Mouse (Mus musculus): Measurements from ENCODE around the gene Serpina9. TPM values are rescaled to one million over a fixed set of nuclear protein-coding genes. Genes with fewer than 3 reads are reported as not detected.

The Serpina9 gene
- not detected in 2 replicates for polyA plus RNA-seq (2014; fragmentation: Nextera tagmentation; extraction: Ambion mirVana)

GRCm38 (mm10) chr12:104013620-104014019 lies at the start of gene Serpina9:
Gene Serpina9 (minus strand): TSS chr12:104013755.
- no peaks in the 10 kb centered on the region for H3K36me3 ChIP-seq (ENCODE audit: control insufficient read depth, insufficient read depth, low read length)
- 91% methylated on average over 6 of the region's 6 CpGs for WGBS
- H3K9me3 ChIP-seq (ENCODE audit: control insufficient read depth, low read length): no peaks in the 10 kb centered on the region

GRCm38 (mm10) chr12:104061862-104062261 lies 48.3 kb upstream of the Serpina9 start:
- Histone ChIP-seq H3K9me3 (ENCODE audit: control insufficient read depth, low read length) (no peaks in the 10 kb centered on the region), H3K27me3 (ENCODE audit: control insufficient read depth, insufficient read depth, low read length) (no peaks in the 10 kb centered on the region), H3K4me2 (no peak overlapping the region), H3K4me3 (ENCODE audit: low read depth, low read length) (no peak overlapping the region), H3K4me1 (ENCODE audit: control insufficient read depth, insufficient read depth, low read length) (no peaks in the 10 kb centered on the region), H3K27ac (ENCODE audit: low read depth, low read length) (no peak overlapping the region), H3K9ac (ENCODE audit: low read length) (no peak overlapping the region), H3K36me3 (ENCODE audit: control insufficient read depth, insufficient read depth, low read length) (no peaks in the 10 kb centered on the region)
- DNase-seq (ENCODE audit: low spot score, missing footprints) (no peak), ATAC-seq (ENCODE audit: low FRiP score) (no peak)
- 56% methylated on average over 2 of the region's 2 CpGs for WGBS

More at GRCm38 (mm10) chr12:104013620-104014019, at the start of gene Serpina9:
- ATAC-seq (ENCODE audit: low FRiP score): no peak
- H3K27me3 ChIP-seq (ENCODE audit: control insufficient read depth, insufficient read depth, low read length): no peaks in the 10 kb centered on the region
- no peak within 1 kb of the TSS for H3K9ac ChIP-seq (ENCODE audit: low read length)
- no peak within 1 kb of the TSS for H3K27ac ChIP-seq (ENCODE audit: low read depth, low read length)
- H3K4me3 ChIP-seq (ENCODE audit: low read depth, low read length): no peak within 1 kb of the TSS
- DNase-seq (ENCODE audit: low spot score, missing footprints): no peak
- no peaks in the 10 kb centered on the region for H3K4me1 ChIP-seq (ENCODE audit: control insufficient read depth, insufficient read depth, low read length)
- no peak within 1 kb of the TSS for H3K4me2 ChIP-seq

- Histone ChIP-seq H3K27me3 (ENCODE audit: control insufficient read depth, insufficient read depth, low read length) (no peaks in the 10 kb centered on the region), H3K4me3 (ENCODE audit: low read depth, low read length) (no peak overlapping the region), H3K27ac (ENCODE audit: low read depth, low read length) (no peak overlapping the region), H3K4me2 (no peak overlapping the region), H3K4me1 (ENCODE audit: control insufficient read depth, insufficient read depth, low read length) (no peaks in the 10 kb centered on the region), H3K36me3 (ENCODE audit: control insufficient read depth, insufficient read depth, low read length) (no peaks in the 10 kb centered on the region), H3K9ac (ENCODE audit: low read length) (no peak overlapping the region), H3K9me3 (ENCODE audit: control insufficient read depth, low read length) (no peaks in the 10 kb centered on the region)
- 87% methylated on average over 6 of the region's 6 CpGs for WGBS
- ATAC-seq (ENCODE audit: low FRiP score) (no peak), DNase-seq (ENCODE audit: low spot score, missing footprints) (no peak)
Observed at GRCm38 (mm10) chr12:104060126-104060525, 46.6 kb upstream of the Serpina9 start.

GRCm38 (mm10) chr12:104057531-104057930 lies 44.0 kb upstream of the Serpina9 start:
- no peak for ATAC-seq (ENCODE audit: low FRiP score)
- Histone ChIP-seq H3K4me3 (ENCODE audit: low read depth, low read length) (no peak overlapping the region), H3K4me2 (no peak overlapping the region), H3K4me1 (ENCODE audit: control insufficient read depth, insufficient read depth, low read length) (no peaks in the 10 kb centered on the region), H3K36me3 (ENCODE audit: control insufficient read depth, insufficient read depth, low read length) (no peaks in the 10 kb centered on the region), H3K27ac (ENCODE audit: low read depth, low read length) (no peak overlapping the region), H3K27me3 (ENCODE audit: control insufficient read depth, insufficient read depth, low read length) (no peaks in the 10 kb centered on the region), H3K9me3 (ENCODE audit: control insufficient read depth, low read length) (no peaks in the 10 kb centered on the region), H3K9ac (ENCODE audit: low read length) (no peak overlapping the region)
- 86% methylated on average over 7 of the region's 7 CpGs for WGBS
- no peak for DNase-seq (ENCODE audit: low spot score, missing footprints)

- H3K9ac ChIP-seq (ENCODE audit: low read length): no peak overlapping the region
- no peak overlapping the region for H3K27ac ChIP-seq (ENCODE audit: low read depth, low read length)
- no peaks in the 10 kb centered on the region for H3K27me3 ChIP-seq (ENCODE audit: control insufficient read depth, insufficient read depth, low read length)
- DNase-seq (ENCODE audit: low spot score, missing footprints) (no peak), ATAC-seq (ENCODE audit: low FRiP score) (no peak)
- H3K4me2 ChIP-seq: no peak overlapping the region
- H3K36me3 ChIP-seq (ENCODE audit: control insufficient read depth, insufficient read depth, low read length): no peaks in the 10 kb centered on the region
- H3K4me1 ChIP-seq (ENCODE audit: control insufficient read depth, insufficient read depth, low read length): no peaks in the 10 kb centered on the region
- no peak overlapping the region for H3K4me3 ChIP-seq (ENCODE audit: low read depth, low read length)
- WGBS: 72% methylated on average over 4 of the region's 4 CpGs
- H3K9me3 ChIP-seq (ENCODE audit: control insufficient read depth, low read length): no peaks in the 10 kb centered on the region
Observed at GRCm38 (mm10) chr12:104057050-104057449, 43.5 kb upstream of the Serpina9 start.

- H3K9ac ChIP-seq (ENCODE audit: low read length): no peak overlapping the region
- H3K4me3 ChIP-seq (ENCODE audit: low read depth, low read length): no peak overlapping the region
- DNase-seq (ENCODE audit: low spot score, missing footprints): no peak
- no peak overlapping the region for H3K27ac ChIP-seq (ENCODE audit: low read depth, low read length)
- WGBS: 83% methylated on average over 8 of the region's 8 CpGs
- no peaks in the 10 kb centered on the region for H3K9me3 ChIP-seq (ENCODE audit: control insufficient read depth, low read length)
- no peaks in the 10 kb centered on the region for H3K4me1 ChIP-seq (ENCODE audit: control insufficient read depth, insufficient read depth, low read length)
- no peak overlapping the region for H3K4me2 ChIP-seq
- H3K27me3 ChIP-seq (ENCODE audit: control insufficient read depth, insufficient read depth, low read length): no peaks in the 10 kb centered on the region
- ATAC-seq (ENCODE audit: low FRiP score): no peak
- H3K36me3 ChIP-seq (ENCODE audit: control insufficient read depth, insufficient read depth, low read length): no peaks in the 10 kb centered on the region
Observed at GRCm38 (mm10) chr12:104055755-104056154, 42.2 kb upstream of the Serpina9 start.

- Histone ChIP-seq H3K27ac (ENCODE audit: low read depth, low read length) (no peak overlapping the region), H3K36me3 (ENCODE audit: control insufficient read depth, insufficient read depth, low read length) (no peaks in the 10 kb centered on the region), H3K9ac (ENCODE audit: low read length) (no peak overlapping the region), H3K4me3 (ENCODE audit: low read depth, low read length) (no peak overlapping the region), H3K9me3 (ENCODE audit: control insufficient read depth, low read length) (no peaks in the 10 kb centered on the region), H3K4me1 (ENCODE audit: control insufficient read depth, insufficient read depth, low read length) (no peaks in the 10 kb centered on the region), H3K4me2 (no peak overlapping the region), H3K27me3 (ENCODE audit: control insufficient read depth, insufficient read depth, low read length) (no peaks in the 10 kb centered on the region)
- no peak for ATAC-seq (ENCODE audit: low FRiP score)
- 41% methylated on average over 1 of the region's 1 CpGs for WGBS
- DNase-seq (ENCODE audit: low spot score, missing footprints): no peak
Observed at GRCm38 (mm10) chr12:104053995-104054394, 40.4 kb upstream of the Serpina9 start.

- no peaks in the 10 kb centered on the region for H3K36me3 ChIP-seq (ENCODE audit: control insufficient read depth, insufficient read depth, low read length)
- 91% methylated on average over 8 of the region's 8 CpGs for WGBS
Observed at GRCm38 (mm10) chr12:104045713-104046112, 32.2 kb upstream of the Serpina9 start.

GRCm38 (mm10) chr12:104044343-104044742 lies 30.8 kb upstream of the Serpina9 start, which contains the start of gene Serpina12:
Gene Serpina12 (minus strand): TSS chr12:104044443.
- no peaks in the 10 kb centered on the region for H3K27me3 ChIP-seq (ENCODE audit: control insufficient read depth, insufficient read depth, low read length)
- no peak within 1 kb of the TSS for H3K27ac ChIP-seq (ENCODE audit: low read depth, low read length)
- H3K36me3 ChIP-seq (ENCODE audit: control insufficient read depth, insufficient read depth, low read length): no peaks in the 10 kb centered on the region
- H3K4me3 ChIP-seq (ENCODE audit: low read depth, low read length): no peak within 1 kb of the TSS
- 88% methylated on average over 7 of the region's 7 CpGs for WGBS
- ATAC-seq (ENCODE audit: low FRiP score) (0 out of 2 replicates have a peak, but pooled peaks have one; percentile 24), DNase-seq (ENCODE audit: low spot score, missing footprints) (no peak)
- no peak within 1 kb of the TSS for H3K4me2 ChIP-seq
- H3K9ac ChIP-seq (ENCODE audit: low read length): no peak within 1 kb of the TSS
- no peaks in the 10 kb centered on the region for H3K9me3 ChIP-seq (ENCODE audit: control insufficient read depth, low read length)
- no peaks in the 10 kb centered on the region for H3K4me1 ChIP-seq (ENCODE audit: control insufficient read depth, insufficient read depth, low read length)

More at GRCm38 (mm10) chr12:104045713-104046112, 32.2 kb upstream of the Serpina9 start:
- DNase-seq (ENCODE audit: low spot score, missing footprints) (no peak), ATAC-seq (ENCODE audit: low FRiP score) (no peak)
- H3K27me3 ChIP-seq (ENCODE audit: control insufficient read depth, insufficient read depth, low read length): no peaks in the 10 kb centered on the region
- no peak overlapping the region for H3K4me2 ChIP-seq
- no peak overlapping the region for H3K27ac ChIP-seq (ENCODE audit: low read depth, low read length)
- H3K4me3 ChIP-seq (ENCODE audit: low read depth, low read length): no peak overlapping the region
- H3K9ac ChIP-seq (ENCODE audit: low read length): no peak overlapping the region
- H3K4me1 ChIP-seq (ENCODE audit: control insufficient read depth, insufficient read depth, low read length): no peaks in the 10 kb centered on the region
- no peaks in the 10 kb centered on the region for H3K9me3 ChIP-seq (ENCODE audit: control insufficient read depth, low read length)

All from midbrain, embryonic 11.5 days (tissue).